Mouse (Mus musculus) cerebellum, adult (tissue): ENCODE data around the gene Gm8334.
"Not testable (repeated sequence)": the region's sequence is repeated elsewhere in the genome, so short reads cannot be mapped to it uniquely, and the experiment has no call there.

Experiments
- ATAC-seq: cut with Nextera tagmentation; 2 replicates; pipeline ENCODE4 v1.9.2; 2017; ENCODE audit warnings: mild to moderate bottlenecking, moderate library complexity, mixed read lengths; ENCODE audit not compliant: insufficient number of reproducible peaks, low FRiP score, low TSS enrichment

The Gm8334 gene

GRCm38 (mm10) chrX:148615053-148615452 is at the start of gene Gm8334:
Gene Gm8334 (minus strand): TSS chrX:148615153.
- ATAC-seq: not testable (repeated sequence)

DNA sequence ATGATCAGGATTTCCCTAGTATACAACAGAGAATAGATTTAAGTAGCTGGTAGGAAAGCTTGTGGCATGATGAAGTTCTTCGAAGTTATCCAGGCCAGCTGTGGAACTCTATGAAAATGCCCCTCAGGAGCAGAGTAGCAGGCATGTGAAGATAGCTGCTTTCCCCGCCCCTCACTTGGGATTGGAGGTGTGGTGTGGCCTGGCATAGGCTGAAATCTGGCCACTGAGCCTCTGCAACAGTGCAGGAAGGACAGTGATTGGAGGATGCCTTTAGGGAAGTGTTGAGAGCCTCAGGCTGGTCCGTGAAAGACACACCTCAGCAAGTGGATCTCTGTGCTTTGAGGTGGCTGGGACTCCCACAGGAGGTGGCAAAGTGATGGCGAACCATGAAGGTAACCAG is 48.3 kb upstream of the Gm8334 start, which contains the start of gene Gm15127:
Gm15127 (plus strand) TSS at position 301 of the 400 bp plus-strand sequence.
- ATAC-seq: not testable (repeated sequence)
